Mouse (Mus musculus) monocyte, adult 2 months (primary cell): ENCODE measurements around the gene Tprn.

Source experiments
- DNase-seq, 2 experiments: peaks; one replicate each; pipeline ENCODE4 v3.0.0; 2022; ENCODE audit warnings: low spot score in 2 of 2, low read depth in 1 of 2

The Tprn gene

DNA sequence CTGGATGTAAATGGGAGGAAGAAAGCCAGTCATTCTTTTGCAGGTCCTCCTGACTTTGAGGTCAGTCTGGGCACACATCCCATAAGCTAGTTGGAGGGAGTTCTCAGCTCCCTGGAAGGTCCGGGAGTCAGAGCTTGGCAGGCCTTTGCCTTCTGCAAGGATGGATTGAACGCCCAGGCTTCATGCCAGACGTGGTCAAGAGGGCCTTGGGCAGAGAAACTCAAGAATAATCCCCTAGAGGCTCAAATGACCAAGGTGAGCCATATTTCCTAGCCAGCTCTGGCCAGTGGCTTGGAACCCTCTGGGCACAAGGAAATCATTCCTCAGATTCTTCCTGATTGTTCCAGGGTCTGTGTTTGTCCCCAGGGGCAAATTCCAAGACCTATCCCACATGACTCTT, 2.4 kb downstream of the Tprn start:
- DNase-seq: no peak

DNA sequence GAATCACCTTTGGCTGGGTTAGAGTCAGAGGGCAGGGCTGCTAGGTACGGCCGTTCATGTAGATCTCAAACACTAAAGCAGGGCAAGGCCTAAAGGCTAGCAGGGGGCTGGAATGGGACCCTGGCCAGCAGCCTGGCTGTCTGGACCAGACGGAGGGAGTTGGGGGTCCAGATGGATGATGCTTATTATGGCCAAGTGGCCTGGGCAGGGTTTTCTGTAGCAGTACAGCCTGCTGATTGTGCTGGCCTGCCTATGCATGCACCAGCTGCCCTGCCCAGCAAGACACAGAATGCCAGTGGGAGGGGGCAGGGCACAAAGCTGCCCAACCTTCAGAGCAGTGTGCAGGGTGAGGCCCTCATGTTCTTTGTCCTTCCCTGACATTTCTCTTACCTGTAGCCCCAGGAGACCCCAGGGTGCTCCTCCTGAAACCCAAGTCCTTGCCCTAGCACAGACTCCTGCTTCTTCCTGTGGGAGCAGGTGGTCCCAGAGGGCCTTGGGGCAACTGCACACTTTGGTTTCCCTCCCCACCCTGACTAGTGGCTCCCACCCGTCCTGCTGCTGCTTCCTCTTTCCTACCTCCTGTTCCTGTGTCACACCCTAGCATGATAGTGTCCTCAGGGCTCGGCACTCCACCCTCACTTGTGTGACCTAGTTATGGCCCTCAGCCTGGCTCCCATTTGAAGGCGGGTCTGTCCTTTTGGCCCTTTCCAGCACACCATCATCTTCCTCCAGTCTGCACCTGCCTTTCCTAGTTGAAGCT, 3.7 kb downstream of the Tprn start:
- DNase-seq: no peak

GRCm38 (mm10) chr2:25266720-25267119, 4.3 kb downstream of the Tprn start:
- no peak for DNase-seq

GRCm38 (mm10) chr2:25267241-25267640, 4.8 kb downstream of the Tprn start:
- DNase-seq: no peak

- no peak for DNase-seq
Observed at GRCm38 (mm10) chr2:25267746-25268309, 5.4 kb downstream of the Tprn start.

- DNase-seq: peak; percentile 95 to 97
Observed at GRCm38 (mm10) chr2:25271827-25272511, 9.6 kb downstream of the Tprn start, which contains the start of the genes Ssna1 and Anapc2. Ssna1 (minus strand) TSS chr2:25272438. Anapc2 (plus strand) TSS chr2:25272478.

DNA sequence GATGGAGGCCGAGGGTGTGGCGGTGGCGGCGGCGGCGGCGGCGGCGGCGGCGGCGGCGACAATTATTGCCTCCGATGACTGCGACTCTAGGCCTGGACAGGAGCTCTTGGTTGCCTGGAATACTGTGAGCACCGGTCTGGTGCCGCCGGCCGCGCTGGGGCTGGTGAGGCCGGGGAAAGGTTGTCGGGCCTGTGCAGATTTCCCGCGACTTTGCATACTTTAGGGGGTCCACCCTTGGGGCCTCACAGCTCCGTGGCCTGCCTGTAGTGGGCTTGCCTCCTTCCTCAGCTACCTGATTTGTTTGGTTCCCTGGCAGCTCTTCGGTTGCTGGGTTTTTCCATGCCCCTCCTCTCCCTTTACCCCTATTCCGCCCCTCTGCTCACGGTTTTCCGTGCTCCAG, 10.1 kb downstream of the Tprn start:
- no peak for DNase-seq

- no peak for DNase-seq
Observed at GRCm38 (mm10) chr2:25273010-25273409, 10.6 kb downstream of the Tprn start.

GRCm38 (mm10) chr2:25278928-25279882, 16.8 kb downstream of the Tprn start:
- DNase-seq: peak; percentile 65 to 75

DNA sequence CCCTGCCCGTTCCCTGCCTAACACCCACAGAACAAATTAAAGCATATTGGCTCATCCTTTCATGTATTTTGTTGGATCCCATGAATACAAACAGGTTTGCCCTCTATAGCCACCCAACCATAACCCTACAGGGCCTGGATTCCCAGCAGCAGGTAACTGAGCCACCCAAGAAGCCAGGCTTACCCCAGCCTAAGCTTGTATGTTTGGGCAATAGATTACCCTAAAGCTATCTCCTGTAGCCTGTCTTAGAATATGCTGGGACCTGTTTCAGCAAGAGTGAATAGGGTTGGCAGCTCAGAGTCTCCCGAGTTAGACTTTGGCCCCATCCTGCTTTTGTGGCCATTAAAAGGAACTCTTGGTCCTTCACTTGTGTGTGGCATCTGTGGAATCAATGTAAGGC, 23.1 kb downstream of the Tprn start:
- DNase-seq: no peak

DNA sequence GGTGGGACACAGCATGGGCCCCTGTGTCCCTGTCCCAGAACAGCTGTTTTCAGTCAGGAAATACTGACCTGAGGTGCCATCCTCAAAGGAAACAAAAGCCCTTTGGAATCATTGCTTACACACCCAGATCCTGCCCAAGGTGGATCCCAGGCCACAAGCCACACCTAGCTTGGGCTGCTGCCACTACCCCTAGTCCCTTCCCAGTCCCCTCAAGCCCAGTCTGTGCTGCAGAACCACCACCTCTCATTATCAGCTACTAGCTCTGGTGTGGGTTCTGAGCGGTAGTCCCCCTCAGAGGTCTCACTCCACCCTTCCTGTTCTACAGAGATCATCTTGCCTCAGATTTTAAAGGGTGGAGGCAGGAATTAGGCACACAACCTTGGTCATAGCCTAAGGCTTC, 23.9 kb downstream of the Tprn start:
- no peak for DNase-seq

- DNase-seq: no peak
Observed at GRCm38 (mm10) chr2:25286837-25287636, 24.6 kb downstream of the Tprn start.

GRCm38 (mm10) chr2:25287927-25288649, 25.7 kb downstream of the Tprn start, which contains the start of gene Tmem210:
Tmem210 (plus strand) TSS chr2:25288145.
- DNase-seq: no peak

- no peak for DNase-seq
Observed at GRCm38 (mm10) chr2:25288734-25289345, 26.4 kb downstream of the Tprn start.

- no peak for DNase-seq
Observed at GRCm38 (mm10) chr2:25289651-25290050, 27.2 kb downstream of the Tprn start, which contains the start of gene Lrrc26. Lrrc26 (plus strand) TSS chr2:25289915.

DNA sequence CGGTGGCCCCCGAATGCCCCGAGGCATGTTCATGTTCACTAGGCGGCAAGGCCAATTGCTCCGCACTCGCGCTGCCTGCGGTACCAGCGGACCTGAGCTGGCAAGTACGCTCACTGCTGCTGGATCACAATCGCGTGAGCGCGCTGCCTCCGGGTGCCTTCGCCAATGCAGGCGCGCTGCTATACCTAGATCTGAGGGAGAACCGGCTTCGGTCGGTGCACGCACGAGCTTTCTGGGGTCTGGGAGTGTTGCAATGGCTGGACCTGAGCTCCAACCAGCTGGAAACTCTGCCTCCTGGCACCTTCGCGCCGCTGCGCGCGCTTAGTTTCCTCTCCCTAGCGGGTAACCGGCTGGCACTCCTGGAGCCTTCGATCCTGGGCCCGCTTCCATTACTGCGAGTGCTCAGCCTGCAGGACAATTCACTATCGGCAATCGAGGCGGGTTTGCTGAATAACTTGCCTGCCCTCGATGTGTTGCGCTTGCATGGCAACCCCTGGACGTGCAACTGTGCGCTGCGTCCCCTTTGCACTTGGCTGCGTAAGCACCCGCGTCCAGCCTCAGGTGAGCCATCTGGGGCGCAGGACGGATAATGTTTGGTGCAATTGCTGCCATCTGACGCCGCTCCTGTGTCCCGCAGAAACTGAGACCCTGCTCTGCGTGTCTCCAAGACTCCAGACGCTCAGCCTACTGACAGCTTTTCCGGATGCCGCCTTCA, 27.8 kb downstream of the Tprn start:
- no peak for DNase-seq

- no peak for DNase-seq
Observed at GRCm38 (mm10) chr2:25290816-25291130, 28.4 kb downstream of the Tprn start.

DNA sequence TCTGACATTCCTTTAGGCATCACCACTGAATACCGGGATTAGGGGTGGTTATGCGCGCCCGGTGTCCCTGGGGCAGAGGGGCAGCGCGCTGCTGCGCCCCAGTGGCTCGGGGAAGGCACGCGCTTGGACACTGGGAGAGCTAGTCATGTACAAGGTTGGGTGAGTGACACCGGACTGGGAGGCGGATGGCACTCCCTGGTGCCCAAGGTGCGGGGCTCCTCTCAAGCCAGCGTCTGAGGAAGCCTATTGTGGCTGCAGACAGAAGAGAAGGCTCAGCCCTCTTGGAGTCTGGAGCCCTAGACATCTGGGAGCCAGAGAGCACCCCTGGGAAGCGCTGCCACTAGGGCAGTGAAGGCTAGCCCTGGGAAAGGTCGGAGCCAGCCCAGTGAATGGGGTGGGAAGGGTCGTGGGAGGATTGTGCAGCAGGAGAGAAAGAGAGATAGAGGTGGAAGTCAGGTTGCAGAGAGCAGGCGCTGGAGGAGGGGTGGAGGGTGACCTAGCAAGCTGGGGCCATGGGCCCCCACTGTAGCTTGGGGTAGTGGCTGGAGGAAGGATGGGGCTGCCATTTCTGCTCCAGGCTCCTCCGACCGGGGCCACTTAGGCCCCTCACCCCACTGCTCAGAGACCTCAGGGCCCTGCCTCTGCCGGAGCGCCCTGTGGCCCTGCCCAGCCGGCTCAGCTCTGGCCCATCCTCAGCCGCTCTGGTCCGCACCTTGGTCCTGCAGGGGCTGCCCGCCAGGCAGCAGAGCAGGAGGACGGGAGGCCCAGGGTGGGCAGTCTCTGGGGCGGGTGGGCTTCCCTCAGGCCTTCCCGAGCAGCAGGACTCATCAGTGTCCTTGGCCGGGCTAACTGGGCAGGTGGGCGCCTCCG, 29.0 kb downstream of the Tprn start:
- DNase-seq: no peak
